In the genomic region with DNA sequence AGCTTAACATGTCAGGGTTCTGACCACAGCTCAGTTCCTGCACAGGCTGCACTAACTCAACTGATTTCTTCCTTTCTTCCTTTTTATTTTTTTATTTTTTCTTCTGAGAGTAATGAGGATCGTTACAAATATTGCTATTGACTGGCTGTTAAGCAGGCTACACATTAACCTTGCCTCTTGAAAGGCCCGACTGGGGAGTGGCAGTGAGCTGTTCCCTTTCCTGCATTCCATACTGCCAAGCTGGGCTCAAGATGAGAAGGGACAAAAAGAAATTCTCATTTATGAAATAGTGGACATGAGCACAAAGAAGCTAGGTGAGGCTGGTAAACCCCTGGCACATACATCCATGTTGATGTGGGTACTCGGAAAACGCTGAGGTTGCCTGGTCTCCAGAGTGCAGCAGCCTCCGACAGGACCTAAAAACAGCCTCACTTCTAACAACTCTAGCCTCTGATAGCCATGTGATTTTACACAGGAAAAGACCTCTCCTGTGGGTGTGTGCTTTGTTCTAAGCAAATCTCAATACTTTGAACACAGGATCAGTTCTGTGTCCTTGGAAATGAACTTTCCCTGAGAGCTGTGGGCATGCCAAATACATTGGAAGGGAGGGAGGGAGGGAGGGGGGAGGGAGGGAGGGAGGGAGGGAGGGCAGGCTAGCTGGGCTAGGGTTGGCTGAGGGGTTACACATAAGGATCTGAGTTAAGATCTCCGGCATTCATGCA, we compare ENCODE assay signal across 15 mouse cellular contexts.
"Had no signal": no experiment of that assay in that cellular context is flagged by ENCODE, and none has a peak within 500 bp of the region (broad histone marks: within the 10 kb centered on the region; RNA-seq: fewer than 3 reads in every experiment).

No protein-coding gene starts in this region.

- H3K4me2 ChIP-seq: hindbrain, embryonic 13.5 days; limb, embryonic 13.5 days; liver, embryonic 15.5 days; lung, embryonic 14.5 days; midbrain, embryonic 13.5 days; neural tube, embryonic 15.5 days had no signal

- H3K9ac ChIP-seq: hindbrain, embryonic 13.5 days; limb, embryonic 13.5 days; liver, embryonic 15.5 days; lung, embryonic 14.5 days; midbrain, embryonic 13.5 days; neural tube, embryonic 15.5 days had no signal

- DNase-seq: kidney, adult 18-20 months; kidney, postnatal 4 days; left cerebral cortex, postnatal 4 days; lung, embryonic 14.5 days; right cerebral cortex, adult 18-20 months; right cerebral cortex, postnatal 25 days; thymus, adult 18-20 months; thymus, postnatal 14 days had no signal

- H3K4me3 ChIP-seq: hindbrain, embryonic 13.5 days; limb, embryonic 13.5 days; liver, embryonic 15.5 days; midbrain, embryonic 13.5 days; myocyte; neural tube, embryonic 15.5 days had no signal

- H3K36me3 ChIP-seq: hindbrain, embryonic 13.5 days; limb, embryonic 13.5 days; liver, embryonic 15.5 days; midbrain, embryonic 13.5 days; neural tube, embryonic 15.5 days had no signal

- H3K27me3 ChIP-seq: hindbrain, embryonic 13.5 days; limb, embryonic 13.5 days; liver, embryonic 15.5 days; midbrain, embryonic 13.5 days; neural tube, embryonic 15.5 days had no signal

- ATAC-seq: midbrain, embryonic 13.5 days had no signal

- H3K4me1 ChIP-seq: liver, embryonic 15.5 days had no signal

- H3K9me3 ChIP-seq: hindbrain, embryonic 13.5 days; limb, embryonic 13.5 days; liver, embryonic 15.5 days; midbrain, embryonic 13.5 days; neural tube, embryonic 15.5 days had no signal

- H3K27ac ChIP-seq: hindbrain, embryonic 13.5 days; kidney, postnatal 0 days; limb, embryonic 13.5 days; liver, embryonic 15.5 days; midbrain, embryonic 13.5 days; neural tube, embryonic 15.5 days had no signal
